ENCODE assay signal across 10 mouse cellular contexts in the genomic region with DNA sequence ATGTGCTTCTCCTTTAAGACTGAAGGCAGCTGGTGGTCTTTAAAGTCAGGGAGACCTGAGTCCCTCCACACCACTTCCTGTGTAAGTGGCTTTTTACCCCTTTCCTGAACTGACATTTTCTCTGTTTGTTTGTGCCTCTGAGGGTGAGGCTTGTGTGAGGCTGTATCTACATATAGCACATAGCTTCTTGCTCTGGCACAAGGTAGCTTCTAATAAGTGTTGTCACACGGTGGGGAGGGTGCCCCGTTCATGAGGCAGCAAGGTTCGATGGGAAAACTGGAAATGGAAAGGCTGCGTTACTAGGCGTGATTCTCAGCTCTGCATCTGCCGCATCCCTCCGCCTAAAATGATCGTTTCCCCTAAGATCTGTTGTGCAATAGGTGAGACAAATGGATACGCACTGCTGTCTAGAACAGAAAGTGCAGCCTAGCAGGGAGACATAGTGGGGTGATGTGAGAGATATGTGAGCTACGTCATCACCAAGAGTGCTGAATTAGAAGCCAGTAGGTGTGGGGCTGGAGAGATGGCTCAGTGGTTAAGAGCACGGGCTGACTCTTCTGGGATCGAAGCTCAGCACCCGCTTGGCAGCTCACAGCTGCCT. TPM values are rescaled to one million over a fixed set of nuclear protein-coding genes. Genes with fewer than 3 reads are reported as not detected.
DNase-seq lines count a peak whose midpoint lies in the region; ATAC-seq and TF ChIP-seq lines count a peak whose summit lies in the region.
"Had no signal": no experiment of that assay in that cellular context is flagged by ENCODE, and none has a peak within 500 bp of the region (broad histone marks: within the 10 kb centered on the region; RNA-seq: fewer than 3 reads in every experiment).

No protein-coding gene starts in this region.

- H3K4me1 ChIP-seq in heart, embryonic 16.5 days (ENCODE audit: control insufficient read depth, insufficient read depth, low read length), result peaks cover 28% of the 10 kb centered on the region
- H3K4me1 ChIP-seq in heart, embryonic 12.5 days (replicated peaks), result peaks cover 59% of the 10 kb centered on the region
- peaks cover 48% of the 10 kb centered on the region for H3K4me1 ChIP-seq in midbrain, embryonic 10.5 days
- H3K4me1 ChIP-seq in midbrain, embryonic 11.5 days (ENCODE audit: control insufficient read depth, insufficient read depth, low read length), result peaks cover 11% of the 10 kb centered on the region
- peaks cover 45% of the 10 kb centered on the region for H3K4me1 ChIP-seq in lung, embryonic 15.5 days
- peaks cover 6% of the 10 kb centered on the region; the same call in 1 of the 2 replicates for H3K4me1 ChIP-seq in small intestine, adult 2 months (ENCODE audit: control insufficient read depth, insufficient read depth, insufficient read length, low read length)

- H3K27ac ChIP-seq in heart, embryonic 16.5 days (ENCODE audit: low read length), result peak overlapping the region; percentile 75
- no peak overlapping the region for H3K27ac ChIP-seq in heart, embryonic 12.5 days (ENCODE audit: poor library complexity, severe bottlenecking)
- 0 out of 2 replicates have a peak overlapping the region, but pooled peaks have one; percentile 49 for H3K27ac ChIP-seq in midbrain, embryonic 10.5 days (replicated peaks)
- no peak overlapping the region for H3K27ac ChIP-seq in midbrain, embryonic 11.5 days (ENCODE audit: low read depth, low read length)
- H3K27ac ChIP-seq in lung, embryonic 15.5 days, result peak overlapping the region; percentile 57
- H3K27ac ChIP-seq in small intestine, adult 2 months (ENCODE audit: insufficient read depth, low read depth, low read length), result peak overlapping the region; percentile 29

- ATAC-seq in heart, embryonic 16.5 days (replicated peaks; ENCODE audit: extremely low read depth, insufficient read depth, low FRiP score), result no peak
- ATAC-seq in heart, embryonic 12.5 days (ENCODE audit: insufficient number of reproducible peaks, low FRiP score), result no peak
- ATAC-seq in midbrain, embryonic 11.5 days (ENCODE audit: low FRiP score), result no peak
- ATAC-seq in lung, embryonic 15.5 days (ENCODE audit: borderline replicate concordance, extremely low read depth, low FRiP score, low TSS enrichment), result no peak

- no peaks in the 10 kb centered on the region for H3K36me3 ChIP-seq in heart, embryonic 16.5 days (ENCODE audit: control insufficient read depth, insufficient read depth)
- H3K36me3 ChIP-seq in heart, embryonic 12.5 days, result no peaks in the 10 kb centered on the region
- no peaks in the 10 kb centered on the region for H3K36me3 ChIP-seq in midbrain, embryonic 10.5 days
- no peaks in the 10 kb centered on the region for H3K36me3 ChIP-seq in midbrain, embryonic 11.5 days (ENCODE audit: control insufficient read depth, insufficient read depth, low read length)
- no peaks in the 10 kb centered on the region for H3K36me3 ChIP-seq in lung, embryonic 15.5 days
- no peaks in the 10 kb centered on the region for H3K36me3 ChIP-seq in small intestine, adult 2 months (ENCODE audit: control insufficient read depth, insufficient read depth, low read length)

- no peak overlapping the region; the same call in 1 of the 2 replicates for H3K4me3 ChIP-seq in heart, embryonic 16.5 days (ENCODE audit: low read length)
- no peak overlapping the region for H3K4me3 ChIP-seq in heart, embryonic 12.5 days
- H3K4me3 ChIP-seq in midbrain, embryonic 10.5 days, result no peak overlapping the region
- H3K4me3 ChIP-seq in midbrain, embryonic 11.5 days (ENCODE audit: low read depth, low read length), result no peak overlapping the region
- H3K4me3 ChIP-seq in lung, embryonic 15.5 days, result peak overlapping the region; percentile 47
- no peak overlapping the region for H3K4me3 ChIP-seq in small intestine, adult 2 months (ENCODE audit: low read depth, low read length)

- no peak for DNase-seq in midbrain, embryonic 10.5 days (ENCODE audit: low spot score)
- DNase-seq in midbrain, embryonic 11.5 days (ENCODE audit: low spot score, missing footprints), result no peak
- no peak for DNase-seq in cerebellum, adult 11 months
- no peak for DNase-seq in adrenal gland, postnatal 36 days

- no peaks in the 10 kb centered on the region for H3K9me3 ChIP-seq in heart, embryonic 16.5 days (replicated peaks; ENCODE audit: control insufficient read depth, low read length)
- no peaks in the 10 kb centered on the region for H3K9me3 ChIP-seq in heart, embryonic 12.5 days (replicated peaks)
- H3K9me3 ChIP-seq in midbrain, embryonic 10.5 days (replicated peaks), result no peaks in the 10 kb centered on the region
- no peaks in the 10 kb centered on the region for H3K9me3 ChIP-seq in midbrain, embryonic 11.5 days (ENCODE audit: control insufficient read depth, low read length)
- H3K9me3 ChIP-seq in lung, embryonic 15.5 days, result no peaks in the 10 kb centered on the region

- no peak for TF ChIP-seq CTCF in small intestine, adult 2 months (IDR thresholded peaks at IDR 0.05; ENCODE audit: extremely low read depth, insufficient read length, insufficient replicate concordance, low read depth, low read length)

- whole genome bisulfite sequencing in heart, embryonic 16.5 days, result 73% methylated on average over 13 of the region's 13 CpGs
- WGBS in heart, embryonic 12.5 days, result 79% methylated on average over 13 of the region's 13 CpGs
- 88% methylated on average over 13 of the region's 13 CpGs for WGBS in midbrain, embryonic 10.5 days
- WGBS in midbrain, embryonic 11.5 days, result 88% methylated on average over 13 of the region's 13 CpGs
- 53% methylated on average over 13 of the region's 13 CpGs for WGBS in lung, embryonic 15.5 days
- WGBS in small intestine, adult 2 months, result 78% methylated on average over 13 of the region's 13 CpGs

- no peak overlapping the region for H3K9ac ChIP-seq in heart, embryonic 16.5 days (ENCODE audit: low read length)
- H3K9ac ChIP-seq in heart, embryonic 12.5 days, result no peak overlapping the region
- no peak overlapping the region for H3K9ac ChIP-seq in midbrain, embryonic 11.5 days (ENCODE audit: low read length)
- H3K9ac ChIP-seq in lung, embryonic 15.5 days, result no peak overlapping the region

- TF ChIP-seq POLR2A in small intestine, adult 2 months (IDR thresholded peaks at IDR 0.05; ENCODE audit: low read depth, low read length), result no peak

- H3K27me3 ChIP-seq in heart, embryonic 16.5 days (ENCODE audit: control insufficient read depth, insufficient read depth, low read length), result peaks cover 4% of the 10 kb centered on the region; the same call in 1 of the 2 replicates
- peaks cover 30% of the 10 kb centered on the region; the same call in 1 of the 2 replicates for H3K27me3 ChIP-seq in heart, embryonic 12.5 days (replicated peaks)
- peaks cover 100% of the 10 kb centered on the region for H3K27me3 ChIP-seq in midbrain, embryonic 10.5 days (ENCODE audit: low read depth, poor library complexity, severe bottlenecking)
- peaks cover 42% of the 10 kb centered on the region for H3K27me3 ChIP-seq in midbrain, embryonic 11.5 days (ENCODE audit: control insufficient read depth, insufficient read depth, low read length)
- H3K27me3 ChIP-seq in lung, embryonic 15.5 days, result peaks cover 66% of the 10 kb centered on the region
- H3K27me3 ChIP-seq in small intestine, adult 2 months (ENCODE audit: control insufficient read depth, insufficient read depth, low read length), result peaks cover 14% of the 10 kb centered on the region

- H3K4me2 ChIP-seq in heart, embryonic 16.5 days (ENCODE audit: low read depth, low read length), result peak overlapping the region; percentile 84
- no peak overlapping the region for H3K4me2 ChIP-seq in heart, embryonic 12.5 days
- H3K4me2 ChIP-seq in midbrain, embryonic 11.5 days, result no peak overlapping the region
- peak overlapping the region; percentile 94 for H3K4me2 ChIP-seq in lung, embryonic 15.5 days

RNA-seq across cellular contexts. Expression of a gene that starts 3.2 kb away (rescaled TPM):
- 13.2 and 13.9 TPM in 2 replicates for polyA plus RNA-seq in heart, embryonic 16.5 days (2015; fragmentation: Nextera tagmentation; extraction: Ambion mirVana)
- 6.8 and 7.3 TPM in 2 replicates for polyA plus RNA-seq in heart, embryonic 12.5 days (2016; fragmentation: Nextera tagmentation; extraction: Ambion mirVana)
- 8.0 and 9.8 TPM in 2 replicates for polyA plus RNA-seq in midbrain, embryonic 10.5 days (2016; fragmentation: Nextera tagmentation; extraction: Ambion mirVana)
- polyA plus RNA-seq in midbrain, embryonic 11.5 days (2014; fragmentation: Nextera tagmentation; extraction: Ambion mirVana), result 6.8 and 7.7 TPM in 2 replicates
- 30.0 TPM in 2 replicates for polyA plus RNA-seq in lung, embryonic 15.5 days (2015; fragmentation: Nextera tagmentation; extraction: Ambion mirVana)
- 1.3 TPM in 2 replicates for polyA plus RNA-seq in small intestine, adult 2 months (2012; rRNA removed)
- 1 to 10 TPM; 6.2 to 8.6 TPM for total RNA-seq in adrenal gland, postnatal 36 days (2021)

RNA-seq across cellular contexts. Expression of a gene that starts 25.6 kb away (rescaled TPM):
- polyA plus RNA-seq in heart, embryonic 16.5 days (2015; fragmentation: Nextera tagmentation; extraction: Ambion mirVana), result 55.0 and 60.5 TPM in 2 replicates
- 62.7 and 63.0 TPM in 2 replicates for polyA plus RNA-seq in heart, embryonic 12.5 days (2016; fragmentation: Nextera tagmentation; extraction: Ambion mirVana)
- 41.4 and 48.3 TPM in 2 replicates for polyA plus RNA-seq in midbrain, embryonic 10.5 days (2016; fragmentation: Nextera tagmentation; extraction: Ambion mirVana)
- 29.6 and 40.4 TPM in 2 replicates for polyA plus RNA-seq in midbrain, embryonic 11.5 days (2014; fragmentation: Nextera tagmentation; extraction: Ambion mirVana)
- 32.8 and 37.2 TPM in 2 replicates for polyA plus RNA-seq in lung, embryonic 15.5 days (2015; fragmentation: Nextera tagmentation; extraction: Ambion mirVana)
- polyA plus RNA-seq in small intestine, adult 2 months (2012; rRNA removed), result 125 and 133 TPM in 2 replicates
- total RNA-seq in adrenal gland, postnatal 36 days (2021), result 100 to 1,000 TPM in 1 of 2 experiments, 10 to 100 TPM in 1; 98.0 to 113 TPM

RNA-seq across cellular contexts. Expression of a gene that starts 35.2 kb away (rescaled TPM):
- 1.4 and 1.7 TPM in 2 replicates for polyA plus RNA-seq in heart, embryonic 16.5 days (2015; fragmentation: Nextera tagmentation; extraction: Ambion mirVana)
- polyA plus RNA-seq in heart, embryonic 12.5 days (2016; fragmentation: Nextera tagmentation; extraction: Ambion mirVana), result 0.92 TPM in 2 replicates
- not detected in 2 replicates for polyA plus RNA-seq in midbrain, embryonic 10.5 days (2016; fragmentation: Nextera tagmentation; extraction: Ambion mirVana)
- polyA plus RNA-seq in midbrain, embryonic 11.5 days (2014; fragmentation: Nextera tagmentation; extraction: Ambion mirVana), result not detected in 2 replicates
- polyA plus RNA-seq in lung, embryonic 15.5 days (2015; fragmentation: Nextera tagmentation; extraction: Ambion mirVana), result not detected in 2 replicates
- polyA plus RNA-seq in small intestine, adult 2 months (2012; rRNA removed), result not detected in 2 replicates
- 10 to 100 TPM; 44.9 to 55.3 TPM for total RNA-seq in adrenal gland, postnatal 36 days (2021)
- polyA plus RNA-seq: hindbrain, embryonic 11.5 days; liver, embryonic 16.5 days had no signal

RNA-seq across cellular contexts. Expression of a gene that starts 53.5 kb away (rescaled TPM):
- 0.33 and 0.84 TPM in 2 replicates for polyA plus RNA-seq in heart, embryonic 16.5 days (2015; fragmentation: Nextera tagmentation; extraction: Ambion mirVana)
- polyA plus RNA-seq in heart, embryonic 12.5 days (2016; fragmentation: Nextera tagmentation; extraction: Ambion mirVana), result 1.6 TPM in 2 replicates
- polyA plus RNA-seq in midbrain, embryonic 10.5 days (2016; fragmentation: Nextera tagmentation; extraction: Ambion mirVana), result 0.32 and 0.42 TPM in 2 replicates
- polyA plus RNA-seq in midbrain, embryonic 11.5 days (2014; fragmentation: Nextera tagmentation; extraction: Ambion mirVana), result 0.38 and 0.94 TPM in 2 replicates
- polyA plus RNA-seq in lung, embryonic 15.5 days (2015; fragmentation: Nextera tagmentation; extraction: Ambion mirVana), result 0.28 and 0.37 TPM in 2 replicates
- 0.20 and 0.53 TPM in 2 replicates for polyA plus RNA-seq in small intestine, adult 2 months (2012; rRNA removed)
- 1 to 10 TPM; 4.0 to 4.2 TPM for total RNA-seq in adrenal gland, postnatal 36 days (2021)
- polyA plus RNA-seq: liver, embryonic 16.5 days had no signal

Comparison
In these comparisons a context has a peak if more than half of its experiments do, and no peak if none do; other contexts are left out.
1. H3K27ac ChIP-seq: peak in heart, embryonic 16.5 days (single experiment), midbrain, embryonic 10.5 days (single experiment), lung, embryonic 15.5 days (single experiment) and small intestine, adult 2 months (single experiment); none in heart, embryonic 12.5 days (single experiment) and midbrain, embryonic 11.5 days (single experiment).
2. H3K4me2 ChIP-seq: peak in heart, embryonic 16.5 days (single experiment) and lung, embryonic 15.5 days (single experiment); none in heart, embryonic 12.5 days (single experiment) and midbrain, embryonic 11.5 days (single experiment).